Mouse (Mus musculus) adrenal gland, adult 18-20 months (tissue): ENCODE results near the gene Pitpna. TPM values are rescaled to one million over a fixed set of nuclear protein-coding genes. Genes with fewer than 3 reads are reported as not detected.

ENCODE experiments used
- microRNA-seq, 2 experiments: library from miRNA; unstranded; fragments of <30 nt; microRNA quantifications; one replicate each; pipeline ENCODE4 v1.2.0; 2021; ENCODE audit warnings: borderline number of aligned reads in 2 of 2
- total RNA-seq, 2 experiments: library from RNA; stranded (reverse); gene quantifications; 1 replicate in 1 of 2; 2 replicates in 1 of 2; pipeline ENCODE4 v1.2.3; 2021

The Pitpna gene
- total RNA-seq, 2 experiments from 2014 or later = 152 to 175 TPM

Small RNAs within 50 kb of the gene (microRNA-seq; reads per million reads assigned to microRNA genes)
- gene Mir3971 = 0 reads per million in 2 experiments

Other genes starting within 250 kb of the Pitpna start
- 10 to 100 TPM; 39.7 to 42.2 TPM for gene Rpa1, start 239.8 kb upstream of the Pitpna start, total RNA-seq
- gene Smyd4, start 239.7 kb upstream of the Pitpna start, total RNA-seq = 1 to 10 TPM; 6.6 to 7.9 TPM
- gene Serpinf1, start 165.4 kb upstream of the Pitpna start, total RNA-seq = 10 to 100 TPM; 13.7 to 28.0 TPM
- gene Serpinf2, start 148.5 kb upstream of the Pitpna start, total RNA-seq = not detected
- 10 to 100 TPM; 11.5 to 15.3 TPM for gene Wdr81, start 133.4 kb upstream of the Pitpna start, total RNA-seq
- 1 to 10 TPM; 8.1 to 9.1 TPM for gene Tlcd2, start 126.4 kb upstream of the Pitpna start, total RNA-seq
- gene Prpf8, start 101.3 kb upstream of the Pitpna start, total RNA-seq = 100 to 1,000 TPM; 118 to 147 TPM
- 10 to 100 TPM; 11.5 to 20.8 TPM for gene Rilp, start 78.0 kb upstream of the Pitpna start, total RNA-seq
- 1 to 10 TPM; 7.5 TPM for gene Scarf1, start 74.6 kb upstream of the Pitpna start, total RNA-seq
- gene Slc43a2, start 56.4 kb upstream of the Pitpna start, total RNA-seq = 10 to 100 TPM; 22.8 to 29.1 TPM
- 10 to 100 TPM; 24.9 to 36.9 TPM for gene Inpp5k, start 42.9 kb downstream of the Pitpna start, total RNA-seq
- gene Myo1c, start 62.4 kb downstream of the Pitpna start, total RNA-seq = 100 to 1,000 TPM; 144 to 160 TPM
- gene Crk, start 91.2 kb downstream of the Pitpna start, total RNA-seq = 100 to 1,000 TPM; 115 to 132 TPM
- gene Ywhae, start 144.8 kb downstream of the Pitpna start, total RNA-seq = 100 to 1,000 TPM; 639 to 647 TPM
- 10 to 100 TPM; 11.7 to 12.1 TPM for gene Doc2b, start 208.0 kb downstream of the Pitpna start, total RNA-seq